Mouse (Mus musculus) liver, embryonic 16.5 days (tissue): ENCODE measurements around the gene Rreb1. TPM values are rescaled to one million over a fixed set of nuclear protein-coding genes. Genes with fewer than 3 reads are reported as not detected.
"Not testable (repeated sequence)": the region's sequence is repeated elsewhere in the genome, so short reads cannot be mapped to it uniquely, and the experiment has no call there.

Experiments
- ATAC-seq: fragments of 200-750 bp; cut with Nextera tagmentation; 2 replicates; pipeline ENCODE4 v1.8.0; 2017; ENCODE audit warnings: low read depth, mild to moderate bottlenecking, moderate number of reproducible peaks, moderate library complexity
- H3K27ac ChIP-seq: fragments of 300-500 bp; sonication (generic); 2 replicates; pipeline ENCODE4 v1.5.1; 2014; ENCODE audit warnings: mild to moderate bottlenecking, low read length
- H3K27me3 ChIP-seq: fragments of 300-500 bp; sonication (generic); 2 replicates; pipeline ENCODE4 v1.6.1; 2014; ENCODE audit warnings: low read depth, low read length, mixed read lengths; ENCODE audit not compliant: control insufficient read depth, insufficient read depth
- H3K36me3 ChIP-seq: fragments of 300-500 bp; sonication (generic); 2 replicates; pipeline ENCODE4 v1.6.1; 2014; ENCODE audit warnings: mild to moderate bottlenecking; ENCODE audit not compliant: control insufficient read depth, insufficient read depth
- H3K4me1 ChIP-seq: fragments of 300-500 bp; sonication (generic); 2 replicates; pipeline ENCODE4 v1.6.1; 2014; ENCODE audit warnings: low read depth, low read length, mixed read lengths; ENCODE audit not compliant: control insufficient read depth
- H3K4me2 ChIP-seq: fragments of 300-500 bp; sonication (generic); 2 replicates; pipeline ENCODE4 v1.6.1; 2014; ENCODE audit warnings: low read depth, low read length, mixed read lengths
- H3K4me3 ChIP-seq: fragments of 300-500 bp; sonication (generic); 2 replicates; pipeline ENCODE4 v1.5.1; 2014; ENCODE audit warnings: low read depth, mild to moderate bottlenecking, low read length
- H3K9ac ChIP-seq: fragments of 300-500 bp; sonication (generic); 2 replicates; pipeline ENCODE4 v1.6.1; 2014; ENCODE audit warnings: low read depth, low read length
- H3K9me3 ChIP-seq: fragments of 300-500 bp; sonication (generic); replicated peaks from 2 replicates; pipeline ENCODE4 v1.6.1; 2016; ENCODE audit warnings: low read length; ENCODE audit not compliant: control insufficient read depth
- WGBS: fragments of 180-500 bp; shearing (Covaris S2); extraction: QIAGEN DNeasy Blood & Tissue Kit; methylation state at CpG from one replicate; pipeline ENCODE4 v1.1.7; 2014; ENCODE audit not compliant: insufficient replicate concordance; 5-methylcytosine and 5-hydroxymethylcytosine counted together
- polyA plus RNA-seq: library from polyadenylated mRNA; unstranded; fragments of >200 nt; fragmentation: Nextera tagmentation; extraction: Ambion mirVana; gene quantifications from 2 replicates; pipeline ENCODE4 v1.2.1, GENCODE M21; 2015

Rreb1 gene
- polyA plus RNA-seq, 1 experiment from 2014 or later, result 5.9 TPM

DNA sequence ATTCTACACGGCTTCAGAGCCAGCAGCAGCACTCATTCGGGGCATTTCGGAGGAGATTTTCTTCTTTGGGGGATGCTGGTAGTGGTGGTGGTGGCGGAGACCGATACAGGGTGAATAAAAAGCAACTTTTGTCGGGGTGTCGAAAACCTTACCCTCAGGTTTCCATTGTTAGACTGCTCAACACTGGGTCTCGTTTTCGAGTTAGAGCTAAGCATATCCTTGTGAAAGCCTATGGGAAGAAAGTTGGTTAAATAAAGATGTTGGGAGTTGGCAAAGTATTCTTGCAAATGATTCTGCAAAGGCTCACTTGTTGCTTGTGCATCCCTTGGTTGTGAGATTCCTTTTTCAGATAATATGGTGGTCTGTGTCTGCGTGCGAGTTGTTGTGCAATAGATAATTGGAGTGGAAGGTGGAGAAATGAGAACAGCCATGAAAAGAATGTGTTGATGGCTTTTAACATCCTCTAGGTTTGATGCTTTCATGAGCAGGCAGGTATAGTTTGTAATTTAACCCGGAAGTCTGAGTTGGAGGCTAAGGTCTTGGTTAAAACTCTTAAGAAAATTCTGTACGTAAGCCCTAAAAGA lies 49.9 kb downstream of the Rreb1 start:
- Histone ChIP-seq H3K4me3 (peak overlapping the region; percentile 82), H3K36me3 (no peaks in the 10 kb centered on the region), H3K27me3 (no peaks in the 10 kb centered on the region), H3K9ac (peak overlapping the region; percentile 82), H3K9me3 (no peaks in the 10 kb centered on the region), H3K4me2 (peak overlapping the region; percentile 100), H3K27ac (peak overlapping the region; percentile 84), H3K4me1 (peaks cover 60% of the 10 kb centered on the region)
- WGBS, result 7% methylated on average over 13 of the region's 13 CpGs
- ATAC-seq, result no peak

DNA sequence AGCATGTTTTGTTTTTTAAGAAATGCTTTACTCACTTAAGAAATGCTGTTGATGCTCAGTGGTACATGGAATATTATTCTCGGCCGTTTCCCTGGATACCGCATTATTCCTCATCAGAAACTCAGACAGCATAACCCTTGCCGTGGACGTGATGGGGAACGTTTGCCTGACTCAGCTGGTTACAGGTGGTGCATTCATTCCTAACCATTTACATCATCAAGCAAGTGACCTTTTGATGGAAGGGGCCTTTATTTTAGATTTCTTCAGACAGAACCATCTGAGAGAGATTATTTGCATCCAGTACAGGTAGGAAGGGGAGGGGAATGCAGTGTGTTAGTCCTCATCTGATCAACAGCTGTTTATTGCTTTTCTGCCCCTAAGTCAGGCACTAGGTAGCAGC lies 50.7 kb downstream of the Rreb1 start:
- Histone ChIP-seq H3K36me3 (no peaks in the 10 kb centered on the region), H3K4me1 (peaks cover 67% of the 10 kb centered on the region), H3K27me3 (no peaks in the 10 kb centered on the region), H3K9me3 (no peaks in the 10 kb centered on the region), H3K9ac (no peak overlapping the region), H3K27ac (no peak overlapping the region), H3K4me3 (no peak overlapping the region), H3K4me2 (no peak overlapping the region)
- WGBS, result 50% methylated on average over 6 of the region's 6 CpGs
- no peak for ATAC-seq

DNA sequence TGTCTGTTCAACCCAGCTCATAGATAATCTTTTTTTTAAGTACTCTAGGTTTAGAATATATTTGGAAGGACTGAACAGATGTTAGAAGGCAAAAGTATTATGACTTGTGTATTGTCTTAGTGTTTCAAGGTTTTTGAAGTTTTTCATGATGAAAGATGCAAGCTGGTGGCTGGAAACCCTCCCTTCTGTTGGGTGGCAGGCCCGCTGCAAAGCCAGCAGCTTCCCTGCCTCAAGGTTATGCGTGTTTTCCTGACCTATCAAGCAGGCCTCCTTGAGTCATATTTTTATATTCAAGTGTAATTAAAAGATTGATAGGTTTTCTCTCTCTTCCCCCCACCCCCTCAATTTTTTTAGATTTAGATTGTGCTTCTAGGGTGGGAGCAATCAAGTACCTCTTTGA lies 52.1 kb downstream of the Rreb1 start:
- Histone ChIP-seq H3K9me3 (no peaks in the 10 kb centered on the region), H3K36me3 (no peaks in the 10 kb centered on the region), H3K9ac (no peak overlapping the region), H3K27ac (no peak overlapping the region), H3K27me3 (no peaks in the 10 kb centered on the region), H3K4me2 (no peak overlapping the region), H3K4me3 (no peak overlapping the region), H3K4me1 (peaks cover 56% of the 10 kb centered on the region)
- no peak for ATAC-seq
- WGBS, result 64% methylated on average over 2 of the region's 2 CpGs

DNA sequence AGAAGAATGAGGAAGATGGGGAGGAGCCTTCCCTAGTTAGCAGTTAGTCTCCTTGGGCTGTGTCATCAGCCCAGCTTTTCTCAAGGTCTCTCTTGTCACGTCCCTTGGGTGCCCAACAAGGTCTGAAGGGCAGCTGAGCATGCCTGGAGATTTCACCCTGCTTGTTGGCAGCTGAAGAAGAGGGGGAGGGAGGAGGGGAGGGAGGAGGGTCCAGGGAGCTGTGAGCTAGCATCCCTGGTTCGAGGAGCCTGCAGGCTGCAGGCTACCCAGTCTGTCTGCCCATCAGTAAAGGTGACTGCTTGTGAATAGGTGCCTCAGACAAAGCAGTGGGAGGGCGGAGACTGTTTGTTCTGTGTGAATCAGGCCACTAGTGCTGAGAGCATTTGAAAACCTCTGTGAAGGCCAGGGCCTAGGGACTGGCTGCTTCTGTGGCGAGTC lies 52.7 kb downstream of the Rreb1 start:
- Histone ChIP-seq H3K9me3 (no peaks in the 10 kb centered on the region), H3K4me2 (no peak overlapping the region), H3K27ac (peak overlapping the region; percentile 13; the same call in 1 of the 2 replicates), H3K27me3 (no peaks in the 10 kb centered on the region), H3K36me3 (no peaks in the 10 kb centered on the region), H3K4me1 (peaks cover 52% of the 10 kb centered on the region), H3K9ac (no peak overlapping the region), H3K4me3 (no peak overlapping the region)
- no peak for ATAC-seq
- 41% methylated on average over 4 of the region's 4 CpGs for WGBS

DNA sequence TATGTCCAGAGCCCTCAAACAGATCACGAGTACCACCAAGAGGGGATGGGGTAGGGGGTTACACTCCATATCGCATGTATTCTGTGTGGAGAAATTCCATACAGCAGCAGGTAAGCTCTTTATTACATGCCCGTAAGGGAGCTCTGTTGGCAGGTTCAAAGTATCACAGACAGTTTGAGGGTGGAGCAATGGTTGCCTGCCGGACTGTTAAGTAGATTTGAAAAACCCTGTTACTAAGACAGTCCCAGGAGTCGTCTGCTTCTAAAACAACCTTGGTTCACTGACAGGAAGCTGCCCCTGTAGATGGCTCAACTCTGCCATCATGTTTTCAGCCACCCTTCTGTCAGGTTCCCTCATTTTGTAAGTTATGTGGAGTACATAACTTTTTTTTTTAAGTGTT lies 54.3 kb downstream of the Rreb1 start:
- H3K4me2 ChIP-seq, result 0 out of 2 replicates have a peak overlapping the region, but pooled peaks have one; percentile 14
- H3K27ac ChIP-seq, result peak overlapping the region; percentile 56
- ATAC-seq, result 0 out of 2 replicates have a peak, but pooled peaks have one; percentile 19
- WGBS, result 29% methylated on average over 5 of the region's 5 CpGs
- H3K9ac ChIP-seq, result no peak overlapping the region
- H3K4me1 ChIP-seq, result peaks cover 59% of the 10 kb centered on the region
- no peaks in the 10 kb centered on the region for H3K9me3 ChIP-seq
- no peak overlapping the region for H3K4me3 ChIP-seq
- no peaks in the 10 kb centered on the region for H3K27me3 ChIP-seq
- H3K36me3 ChIP-seq, result no peaks in the 10 kb centered on the region

DNA sequence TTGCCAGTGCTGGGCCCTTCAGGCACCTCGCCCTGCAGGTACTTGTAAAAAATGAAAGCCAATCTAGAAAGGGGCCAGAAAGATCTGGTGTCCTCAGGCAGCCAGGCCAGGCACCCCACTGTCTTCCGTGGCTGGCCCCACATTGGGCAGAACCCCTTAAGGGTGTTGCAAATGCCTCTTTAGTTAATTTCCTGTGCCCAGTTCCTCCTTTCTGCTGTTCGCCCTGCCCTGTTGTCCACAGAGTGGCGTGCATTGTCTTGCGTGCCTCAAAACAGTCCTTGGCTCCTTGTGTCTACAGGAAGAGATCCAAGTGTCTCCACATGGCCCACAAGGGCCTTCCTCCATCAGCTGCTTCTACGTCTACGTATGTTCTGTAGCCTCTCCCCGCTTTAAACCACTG lies 55.3 kb downstream of the Rreb1 start:
- Histone ChIP-seq H3K4me2 (peak overlapping the region; percentile 14; the same call in 1 of the 2 replicates), H3K36me3 (no peaks in the 10 kb centered on the region), H3K9me3 (no peaks in the 10 kb centered on the region), H3K27ac (peak overlapping the region; percentile 42; the same call in 1 of the 2 replicates), H3K27me3 (no peaks in the 10 kb centered on the region), H3K9ac (0 out of 2 replicates have a peak overlapping the region, but pooled peaks have one; percentile 21), H3K4me3 (no peak overlapping the region), H3K4me1 (peaks cover 53% of the 10 kb centered on the region)
- WGBS, result 59% methylated on average over 8 of the region's 8 CpGs
- peak; percentile 25; the same call in 1 of the 2 replicates for ATAC-seq

- no peaks in the 10 kb centered on the region for H3K9me3 ChIP-seq
- 87% methylated on average over 1 of the region's 1 CpGs for WGBS
- H3K27ac ChIP-seq, result no peak overlapping the region
- H3K4me3 ChIP-seq, result no peak overlapping the region
- no peak overlapping the region for H3K4me2 ChIP-seq
- no peaks in the 10 kb centered on the region for H3K27me3 ChIP-seq
- ATAC-seq, result no peak
- H3K36me3 ChIP-seq, result no peaks in the 10 kb centered on the region
- no peak overlapping the region for H3K9ac ChIP-seq
- peaks cover 45% of the 10 kb centered on the region for H3K4me1 ChIP-seq
Observed at GRCm38 (mm10) chr13:37835296-37835695, 57.1 kb downstream of the Rreb1 start.

- H3K4me1 ChIP-seq, result peaks cover 40% of the 10 kb centered on the region
- 79% methylated on average over 9 of the region's 9 CpGs for WGBS
- not testable (repeated sequence) for H3K36me3 ChIP-seq, H3K4me3 ChIP-seq, H3K27ac ChIP-seq, H3K27me3 ChIP-seq, H3K9ac ChIP-seq, H3K4me2 ChIP-seq, H3K9me3 ChIP-seq, ATAC-seq
Observed at GRCm38 (mm10) chr13:37835811-37836210, 57.6 kb downstream of the Rreb1 start.

GRCm38 (mm10) chr13:37837372-37837771 lies 59.2 kb downstream of the Rreb1 start:
- H3K4me2 ChIP-seq, result no peak overlapping the region
- H3K4me3 ChIP-seq, result no peak overlapping the region
- H3K4me1 ChIP-seq, result peaks cover 24% of the 10 kb centered on the region
- H3K36me3 ChIP-seq, result no peaks in the 10 kb centered on the region
- no peak overlapping the region for H3K9ac ChIP-seq
- H3K27me3 ChIP-seq, result no peaks in the 10 kb centered on the region
- no peak overlapping the region for H3K27ac ChIP-seq
- no peak for ATAC-seq
- no peaks in the 10 kb centered on the region for H3K9me3 ChIP-seq
- WGBS, result 65% methylated on average over 3 of the region's 3 CpGs
